Mouse (Mus musculus): ENCODE results near the gene Vps26b.

Gene Vps26b

DNA sequence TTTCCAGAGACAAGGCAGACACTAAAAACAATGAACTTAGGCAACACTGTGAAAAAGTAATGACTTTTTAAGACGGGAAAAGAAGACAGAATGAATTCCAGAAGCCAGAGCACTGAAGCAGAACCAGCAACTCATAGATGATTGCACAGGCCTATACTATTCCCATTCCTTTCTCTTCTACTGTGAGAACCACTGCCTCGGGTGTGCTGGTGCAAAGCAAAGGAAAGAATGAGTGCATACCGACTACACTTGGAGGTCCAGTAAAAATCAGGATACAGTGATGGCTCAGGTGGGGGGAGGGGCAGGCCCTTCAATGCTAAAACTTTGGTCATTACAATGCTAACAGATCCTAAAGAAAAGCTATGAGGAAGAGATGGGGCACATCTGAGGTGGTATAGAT lies 36.0 kb downstream of the Vps26b start:
- DNase-seq (ENCODE audit: low spot score), result no peak

DNA sequence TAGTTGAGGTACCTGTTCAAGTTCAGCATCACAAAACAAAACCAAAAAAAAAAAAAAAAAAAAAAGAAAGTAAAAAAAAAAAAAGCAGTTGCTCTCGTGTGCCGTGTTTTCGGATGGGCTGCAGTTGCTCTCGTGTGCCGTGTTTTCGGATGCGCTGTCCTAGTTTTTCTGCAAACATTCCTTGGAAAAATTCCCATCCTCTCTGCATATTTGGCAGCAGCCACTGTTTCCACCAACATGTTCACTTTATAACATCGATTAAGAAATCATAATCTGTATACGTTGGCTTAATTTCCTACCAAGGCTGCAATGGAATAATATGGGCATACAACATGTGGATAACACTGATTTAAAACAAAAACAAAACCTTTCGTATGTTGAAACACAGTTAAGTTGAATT lies 36.7 kb downstream of the Vps26b start:
- DNase-seq (ENCODE audit: low spot score), result no peak

DNA sequence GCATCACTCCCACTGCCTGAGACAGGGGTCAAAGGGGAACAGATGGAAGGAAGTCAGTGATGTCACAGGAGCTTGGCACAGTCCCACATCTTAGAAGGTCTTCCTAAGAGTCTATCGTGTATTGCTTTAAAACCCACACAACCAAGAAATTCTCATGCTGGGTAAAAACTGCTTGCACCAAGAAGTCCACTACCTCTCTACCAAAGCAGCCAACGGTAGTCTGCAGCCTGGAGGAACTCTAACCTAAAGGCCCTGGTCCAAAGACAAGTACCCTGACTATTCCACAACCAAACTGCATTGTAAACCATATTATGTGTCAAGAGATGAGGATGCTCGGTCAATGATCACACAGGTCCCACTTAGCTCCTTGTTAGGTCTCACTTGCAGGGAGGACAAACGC lies 39.7 kb downstream of the Vps26b start:
- DNase-seq (ENCODE audit: low spot score), result no peak

DNA sequence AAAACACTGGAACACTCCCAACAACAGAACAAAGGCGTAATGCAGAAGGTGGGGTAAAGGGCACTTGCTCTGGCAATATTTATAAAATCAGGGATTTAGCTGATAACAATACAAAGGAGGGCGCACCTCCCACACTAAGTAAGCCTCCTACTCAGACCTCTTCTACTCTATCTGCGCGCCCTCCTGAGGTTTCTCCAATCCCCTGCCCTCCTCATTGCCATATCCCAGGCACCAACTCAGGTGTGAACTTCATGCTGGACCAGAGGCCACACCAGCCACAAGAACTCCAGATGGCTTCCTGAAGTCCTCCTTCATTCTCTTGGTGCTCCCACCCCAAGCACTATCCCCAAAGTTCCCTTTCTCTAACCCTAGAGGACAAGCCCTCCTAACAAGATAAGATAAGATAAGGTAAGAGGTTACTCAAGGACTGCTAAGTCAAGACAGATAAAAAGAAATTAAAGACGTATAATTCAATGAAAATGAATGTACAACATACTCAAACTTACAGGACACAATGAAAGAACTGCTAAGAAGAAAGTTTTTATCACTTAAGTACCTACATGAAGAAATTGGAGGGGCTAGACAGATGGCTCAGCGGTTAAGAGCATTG lies 44.1 kb downstream of the Vps26b start:
- DNase-seq (ENCODE audit: low spot score), result no peak

DNA sequence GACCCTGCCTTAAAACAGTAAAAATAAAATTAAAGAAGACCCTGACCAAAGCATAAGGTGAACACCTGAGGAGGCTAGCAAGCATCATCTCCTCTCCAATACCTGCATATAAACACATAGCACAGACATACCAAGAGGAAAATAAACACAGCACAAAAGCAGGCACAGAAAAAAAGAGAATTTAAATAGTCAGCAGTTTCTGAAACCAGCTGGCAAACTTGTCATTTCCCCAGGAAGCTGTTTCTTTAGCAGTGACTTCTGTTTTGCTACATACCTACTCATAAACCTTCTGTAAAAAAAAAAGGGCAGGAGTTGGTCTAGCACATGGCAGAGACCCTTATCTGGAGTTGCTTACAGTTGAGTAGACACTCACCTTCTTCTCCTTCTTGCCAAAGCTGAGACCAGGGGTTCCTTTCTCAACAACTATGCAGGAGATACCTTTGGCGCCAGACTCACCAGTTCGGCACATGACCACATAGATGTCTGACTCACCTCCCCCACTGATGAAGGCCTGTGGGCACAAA lies 44.7 kb downstream of the Vps26b start:
- no peak for DNase-seq (ENCODE audit: low spot score)

DNA sequence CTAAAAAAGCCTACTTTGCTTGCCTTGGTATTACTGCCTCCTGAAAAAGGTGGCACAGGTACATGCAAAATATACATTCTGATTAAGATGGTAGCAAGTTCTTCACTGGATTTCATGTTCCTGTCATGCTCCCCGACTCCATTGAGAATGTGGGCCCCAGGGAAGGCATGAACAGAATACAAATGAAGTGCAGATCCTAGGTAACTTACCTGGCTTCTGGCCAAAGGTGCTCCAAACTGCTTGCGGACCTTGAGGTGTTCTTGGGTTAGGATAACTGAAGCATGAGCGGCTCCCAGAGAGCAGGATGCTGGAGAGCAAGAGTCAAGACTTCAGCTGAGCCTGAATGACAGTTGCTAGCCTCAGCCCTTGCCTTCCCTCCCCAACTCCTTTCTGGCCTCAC lies 51.1 kb downstream of the Vps26b start:
- DNase-seq (ENCODE audit: low spot score), result no peak

DNA sequence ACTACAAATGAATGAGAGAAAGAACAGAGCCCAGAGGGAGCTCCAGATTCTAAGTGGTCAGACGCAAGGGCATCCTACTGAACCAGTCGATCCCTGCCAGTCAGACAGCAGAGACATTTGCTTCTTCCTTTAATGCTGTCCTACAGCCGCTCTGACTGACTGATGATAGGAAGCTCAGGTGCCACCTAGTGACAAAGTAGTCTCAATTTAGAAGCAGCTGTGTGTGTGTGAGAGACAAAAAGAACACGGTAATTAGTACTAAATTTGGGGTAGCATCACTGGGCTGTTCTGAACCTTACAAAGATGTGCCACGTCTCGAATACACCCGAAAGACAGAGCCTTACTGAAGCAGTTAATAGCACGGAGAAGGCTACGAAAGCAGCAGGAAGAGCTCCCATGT lies 52.1 kb downstream of the Vps26b start:
- DNase-seq (ENCODE audit: low spot score), result no peak
